Mouse (Mus musculus) forelimb bud, embryonic 11.5 days (tissue): ENCODE results near the gene Gphb5.
"Not testable (repeated sequence)": the region's sequence is repeated elsewhere in the genome, so short reads cannot be mapped to it uniquely, and the experiment has no call there.

Source experiments
- DNase-seq: peaks from one replicate; pipeline ENCODE4 v3.0.0-alpha.2; 2012; ENCODE audit warnings: low read depth, low spot score

Gene Gphb5

DNA sequence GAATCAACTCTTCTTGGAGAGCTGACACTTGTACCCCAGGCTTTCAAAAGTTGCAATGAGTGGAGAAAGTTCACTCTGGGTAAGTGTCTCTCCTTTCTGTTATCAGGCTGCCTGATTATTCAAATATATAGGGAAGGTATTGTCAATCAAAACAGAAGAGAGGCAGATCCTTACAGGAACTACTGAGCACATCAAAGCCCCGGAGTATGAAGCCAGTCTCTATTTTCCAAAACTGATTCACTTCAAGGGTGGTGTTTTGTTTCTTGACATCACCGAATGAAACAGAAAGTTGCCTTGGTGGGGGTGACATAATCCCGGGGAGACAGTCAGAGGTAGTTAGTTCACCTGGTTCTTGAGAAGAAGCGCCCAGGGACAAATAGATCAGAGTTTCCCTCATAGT, at the start of gene Gphb5:
Gene Gphb5, minus strand, starts transcription at position 101 of the 400 bp plus-strand sequence.
- no peak for DNase-seq

DNA sequence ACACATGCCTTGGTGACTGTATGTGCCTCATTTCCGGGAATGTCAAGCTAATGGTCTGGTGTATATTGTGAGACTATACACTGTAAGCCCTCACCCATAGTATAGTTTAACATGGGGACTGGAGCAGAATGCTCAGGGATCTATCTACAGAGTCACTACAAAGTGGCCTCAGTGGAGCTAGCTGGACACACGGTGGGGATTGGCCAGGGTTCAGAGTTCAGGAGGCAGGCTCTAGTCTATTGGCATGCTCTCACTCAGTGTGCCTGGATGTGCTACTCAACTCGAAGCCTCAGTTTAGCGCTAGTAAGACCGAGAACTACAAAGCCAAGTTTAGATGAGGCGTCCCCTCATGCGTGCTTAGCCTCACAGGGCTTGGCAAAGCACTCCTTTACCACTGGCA, 49.6 kb upstream of the Gphb5 start:
- DNase-seq = no peak

DNA sequence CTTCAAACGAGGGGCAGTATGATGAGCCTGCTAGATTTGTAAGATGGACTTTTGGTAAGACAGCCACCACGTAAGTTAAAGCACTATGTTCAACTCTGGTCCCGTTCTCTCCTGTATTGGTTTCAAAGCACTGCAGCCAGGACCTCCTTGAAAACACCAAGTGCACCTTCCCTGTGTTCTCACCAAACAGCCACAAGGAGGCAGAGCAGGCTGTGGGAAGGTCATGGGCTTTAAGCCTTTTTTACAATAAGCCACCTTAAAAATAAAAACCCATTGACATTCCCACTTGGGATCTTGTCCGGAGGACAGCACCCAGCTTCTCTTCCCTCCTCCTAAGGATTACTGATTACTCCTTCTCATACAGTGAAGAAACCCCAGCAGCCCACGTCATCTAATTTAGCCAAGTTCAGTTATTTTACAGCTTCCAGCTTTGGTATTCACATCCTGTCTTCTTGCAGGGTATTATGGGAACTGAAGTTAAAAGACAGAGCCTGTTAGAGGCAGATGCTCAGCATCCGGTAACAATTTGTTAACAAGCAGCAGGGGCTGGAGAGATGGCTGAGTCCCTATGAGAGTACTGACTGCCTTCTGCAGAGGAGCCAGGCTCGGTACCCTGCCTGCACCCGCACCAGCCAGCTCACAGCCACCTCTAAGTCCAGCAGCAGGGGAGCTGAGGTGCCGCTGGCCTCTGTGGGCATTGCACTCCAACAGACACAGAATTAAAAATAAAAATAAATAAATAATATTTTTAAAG, 47.6 kb upstream of the Gphb5 start:
- peak; percentile 23 for DNase-seq

DNA sequence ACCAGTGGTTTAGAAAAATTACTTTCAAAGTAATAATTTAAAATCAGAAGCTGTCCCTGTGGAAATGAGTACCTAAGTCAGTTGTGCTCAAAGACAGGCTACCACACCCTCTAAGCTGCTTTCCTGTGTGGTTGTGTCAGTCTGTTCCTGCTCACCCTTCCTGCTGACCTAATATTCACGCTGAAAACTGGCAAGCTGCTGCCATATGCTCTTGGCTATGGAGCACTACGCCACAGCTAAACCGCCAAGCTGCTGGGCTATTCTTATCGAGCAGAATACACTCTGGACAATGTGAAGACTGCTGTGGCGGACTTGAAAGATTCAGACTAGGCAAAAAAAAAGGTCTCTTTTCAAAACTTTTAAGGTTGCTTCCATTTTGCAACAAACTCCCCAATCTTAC, 44.0 kb upstream of the Gphb5 start:
- no peak for DNase-seq

DNA sequence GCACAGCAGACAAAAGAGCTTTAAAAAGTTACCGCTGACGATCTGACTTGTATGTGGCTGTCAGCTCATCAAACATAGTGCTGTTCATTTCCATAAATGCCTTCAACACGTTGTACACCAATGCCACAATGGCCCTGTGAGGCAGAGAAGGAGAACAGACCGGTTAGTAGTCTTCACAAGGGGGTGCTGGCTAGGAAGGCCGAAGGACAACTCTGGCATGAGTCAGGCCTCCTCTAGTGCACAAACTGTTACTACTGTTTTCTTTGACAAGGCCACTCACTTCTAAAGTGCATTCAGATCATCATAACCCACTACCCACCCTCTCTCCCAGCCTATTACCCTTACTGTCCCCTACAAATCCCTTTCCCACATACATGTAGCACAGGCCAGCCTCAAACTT, 43.1 kb upstream of the Gphb5 start:
- no peak for DNase-seq

DNA sequence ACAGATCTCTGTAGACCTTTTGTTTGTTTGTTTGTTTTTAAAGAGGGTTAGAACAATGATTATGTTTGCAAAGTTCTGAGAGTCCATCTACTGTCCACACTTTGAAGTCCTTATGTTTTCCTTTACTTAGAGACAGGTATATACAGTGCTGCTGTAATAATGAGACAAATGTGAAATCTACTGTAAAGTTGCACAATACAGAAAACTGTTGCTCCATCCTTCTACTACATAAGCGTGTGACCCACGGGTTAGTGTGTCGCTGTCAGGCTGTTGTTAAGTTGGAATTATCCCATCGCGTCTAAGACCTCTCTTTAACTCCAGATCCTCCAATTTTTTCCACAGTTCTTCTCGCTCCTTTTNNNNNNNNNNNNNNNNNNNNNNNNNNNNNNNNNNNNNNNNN, 36.9 kb upstream of the Gphb5 start:
- no peak for DNase-seq

DNA sequence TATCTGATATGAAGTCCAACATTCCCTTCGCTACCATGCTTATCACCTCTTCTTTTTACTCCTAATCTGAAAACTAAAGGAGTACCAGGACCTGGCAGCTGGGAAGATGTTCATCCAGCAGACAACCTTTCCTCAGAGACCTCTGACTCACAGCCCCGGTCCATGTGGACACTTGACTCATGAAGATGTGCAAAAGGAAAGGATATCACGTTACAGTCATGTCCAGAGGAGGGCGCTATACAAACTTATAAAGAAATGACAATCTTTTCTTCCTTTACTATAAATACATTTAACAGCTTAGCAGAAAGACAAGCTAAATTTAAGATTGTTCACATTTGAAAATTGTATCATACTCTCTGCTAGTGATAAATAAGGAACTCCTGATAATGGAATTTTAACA, 36.4 kb upstream of the Gphb5 start:
- DNase-seq = no peak

DNA sequence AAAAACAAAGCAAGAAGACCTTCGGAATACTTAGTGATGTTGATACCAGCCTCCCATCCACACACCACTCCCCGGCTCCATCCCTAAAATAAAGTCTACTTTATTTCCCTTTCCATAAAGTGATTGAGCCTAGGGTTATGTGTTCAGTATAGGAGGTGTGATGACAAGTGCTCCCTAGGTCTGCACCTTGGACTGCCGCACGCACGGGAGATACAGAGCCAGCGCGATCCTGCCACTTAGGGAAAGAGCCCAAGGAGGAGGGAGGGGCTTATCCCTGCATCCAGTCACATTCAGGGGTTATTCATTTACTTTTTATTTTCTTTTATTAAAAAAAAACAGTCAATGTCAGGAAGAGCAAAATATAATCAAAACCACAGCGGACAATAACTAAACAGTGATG, 34.0 kb upstream of the Gphb5 start:
- DNase-seq = no peak

DNA sequence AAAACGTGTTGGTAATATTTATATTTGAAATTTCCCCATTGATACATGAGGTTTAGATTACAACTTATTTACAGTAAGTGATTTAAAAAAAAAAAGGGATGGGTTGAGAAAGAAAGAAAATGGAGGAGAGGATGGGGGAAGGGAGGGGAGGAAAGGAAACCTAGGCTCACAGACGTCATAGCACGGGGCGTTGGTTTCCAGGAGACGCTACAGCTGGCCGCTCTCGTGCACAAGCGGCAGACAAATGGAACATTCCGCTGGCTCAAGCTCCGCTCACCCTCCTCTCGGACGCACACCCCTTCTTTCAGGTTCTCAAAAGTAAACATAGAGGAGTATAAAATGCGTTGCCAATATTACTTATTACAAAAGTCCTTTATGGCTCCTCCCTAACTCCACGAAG, 33.4 kb upstream of the Gphb5 start:
- DNase-seq = no peak

DNA sequence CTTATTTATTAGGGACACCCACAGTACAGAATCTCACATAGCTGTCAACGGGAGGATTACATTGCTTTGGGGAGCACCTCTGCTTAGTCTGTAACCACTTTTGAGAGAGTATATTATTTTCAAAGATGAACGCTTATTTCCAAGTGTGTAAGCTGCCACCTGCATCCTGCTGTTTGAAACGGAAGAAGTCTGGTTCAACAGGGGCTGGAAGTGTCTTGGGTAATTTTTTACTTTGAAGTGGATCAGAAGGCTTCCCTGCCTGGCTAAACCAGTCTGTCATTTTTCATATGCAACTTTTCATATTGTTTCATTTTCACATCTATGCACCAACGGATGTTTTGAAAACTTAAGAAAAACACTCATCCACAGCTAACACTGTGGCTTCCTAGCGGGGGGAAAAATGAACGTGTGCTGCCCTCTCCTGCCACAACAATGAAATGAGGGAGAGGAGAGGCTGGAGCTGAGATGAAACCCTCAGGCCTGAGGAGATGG, 32.9 kb upstream of the Gphb5 start:
- no peak for DNase-seq

DNA sequence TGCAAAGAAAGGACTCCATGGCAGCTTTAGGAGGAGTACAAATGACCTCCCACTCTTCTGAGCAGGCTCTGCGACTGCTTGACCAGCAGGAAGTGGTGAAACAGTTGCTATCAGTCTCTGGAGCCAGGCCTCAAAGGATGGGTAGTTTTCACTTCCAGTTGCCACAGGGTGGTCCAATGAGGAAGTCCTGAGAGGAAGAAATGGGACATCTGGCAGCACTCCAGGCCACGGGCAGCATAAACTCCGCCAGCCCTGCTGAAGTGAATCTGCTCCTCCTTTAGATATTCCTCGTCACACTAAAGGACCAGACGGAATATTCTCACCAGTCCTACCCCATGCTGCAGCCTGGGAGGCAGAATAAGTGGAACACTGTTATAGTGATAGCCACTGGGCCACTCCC, 32.3 kb upstream of the Gphb5 start:
- DNase-seq = no peak

DNA sequence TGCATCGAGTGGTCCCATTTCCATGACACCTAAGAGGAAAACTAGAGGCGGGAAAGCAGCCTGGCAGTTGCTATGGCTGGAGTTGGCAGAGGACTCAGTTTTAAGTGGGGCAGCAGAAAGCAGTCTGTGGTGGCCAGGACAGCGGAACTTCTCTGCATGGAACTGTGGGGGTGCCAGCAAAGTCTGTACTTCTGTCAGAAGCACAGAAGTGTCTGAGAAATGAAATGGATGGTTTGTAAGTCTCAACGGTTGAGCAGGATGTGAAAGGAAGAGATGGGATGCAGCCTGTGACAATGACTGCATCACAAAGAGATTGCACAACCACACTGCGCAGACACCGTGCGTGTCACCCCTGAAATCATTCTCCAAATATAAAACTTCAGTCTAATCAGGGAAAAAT, 29.7 kb upstream of the Gphb5 start:
- DNase-seq = no peak

DNA sequence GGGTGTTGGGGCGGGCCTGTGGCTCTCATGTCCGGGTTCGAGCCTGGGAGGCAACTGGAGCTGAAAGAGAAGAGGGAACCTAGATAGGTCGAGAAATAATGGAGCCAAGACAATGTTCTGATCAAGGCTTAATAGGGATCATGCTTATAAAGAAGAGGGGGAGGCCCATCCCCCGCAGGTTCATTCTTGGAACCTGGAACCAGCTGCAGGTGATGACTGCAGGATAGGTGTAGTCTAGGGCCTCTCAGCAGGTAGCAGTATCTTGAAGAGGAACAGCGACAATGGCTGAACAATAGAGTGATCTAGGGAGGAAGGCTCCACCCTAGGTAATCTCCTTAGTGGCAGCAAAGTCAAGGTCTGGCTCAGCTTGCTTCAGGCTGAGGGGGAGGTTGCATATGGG, 15.8 kb upstream of the Gphb5 start:
- not testable (repeated sequence) for DNase-seq

DNA sequence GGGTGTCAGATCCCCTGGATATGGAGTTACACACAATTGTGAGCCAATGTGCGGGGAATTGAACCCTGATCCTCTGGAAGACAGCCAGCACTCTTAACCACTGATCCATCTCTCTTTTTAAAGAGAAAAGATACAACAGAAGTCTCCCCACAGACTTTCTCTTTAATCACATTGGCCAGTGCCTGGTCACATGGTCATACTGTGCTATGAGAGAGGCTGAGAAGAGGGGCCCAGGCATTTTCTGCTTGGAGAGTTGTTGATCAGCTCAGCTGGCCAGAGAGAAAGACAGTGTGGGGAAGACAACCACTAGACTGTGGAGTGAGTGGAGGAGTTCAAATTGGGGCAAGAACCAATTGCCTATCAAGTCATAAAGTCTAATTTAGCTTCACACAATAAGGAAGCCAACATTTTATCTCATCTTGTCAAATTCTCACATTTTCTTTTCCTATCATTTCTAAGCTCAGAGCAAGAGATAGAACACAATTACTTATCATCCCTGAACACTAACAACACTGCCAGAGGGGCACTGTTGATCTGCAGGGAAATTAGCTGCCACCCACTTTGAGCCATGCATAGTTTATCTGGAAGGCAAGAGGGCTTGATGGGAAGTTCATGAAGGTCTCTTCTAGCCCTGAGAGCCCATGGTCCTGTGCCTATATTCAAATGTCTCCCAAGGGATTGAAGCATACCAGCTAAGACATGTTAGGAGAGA, 13.3 kb upstream of the Gphb5 start:
- no peak for DNase-seq

DNA sequence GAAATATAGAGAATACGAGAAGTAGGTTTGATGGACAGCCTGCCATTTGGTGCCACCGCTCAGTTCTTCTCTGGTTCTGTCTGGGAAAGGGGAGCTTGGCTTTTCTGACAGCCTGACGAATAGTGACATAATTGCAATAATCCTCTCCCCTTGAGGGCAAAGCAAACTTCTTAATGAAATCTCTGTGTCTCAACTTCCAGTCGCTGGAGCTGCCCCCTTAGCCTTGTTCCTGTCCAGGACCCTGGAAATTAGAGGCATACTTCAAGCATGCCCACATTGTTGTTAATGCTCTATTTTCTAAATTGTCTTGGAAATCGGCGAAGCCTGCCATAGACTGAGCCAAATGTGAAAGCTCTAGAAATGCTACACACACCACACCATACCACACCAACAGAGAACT, 12.1 kb upstream of the Gphb5 start:
- no peak for DNase-seq

DNA sequence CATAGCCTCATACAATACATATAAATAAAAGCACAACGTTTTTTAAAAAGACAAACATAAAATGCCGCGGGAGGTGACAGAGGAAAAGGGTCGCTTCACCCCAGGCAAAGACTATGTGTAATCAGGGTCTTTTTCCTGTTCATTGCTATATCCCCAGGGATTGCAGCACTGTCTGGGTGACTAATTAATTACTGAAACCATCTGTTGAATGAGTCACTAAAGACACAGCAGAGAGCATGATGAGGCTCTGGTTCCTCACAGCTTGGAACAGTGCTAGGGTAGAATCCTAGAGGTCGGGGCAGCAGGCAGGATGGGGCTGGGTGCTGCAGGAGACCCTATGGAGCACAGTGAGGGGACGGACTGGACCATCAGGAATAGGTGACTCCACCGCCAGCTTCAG, 9.3 kb upstream of the Gphb5 start:
- no peak for DNase-seq

DNA sequence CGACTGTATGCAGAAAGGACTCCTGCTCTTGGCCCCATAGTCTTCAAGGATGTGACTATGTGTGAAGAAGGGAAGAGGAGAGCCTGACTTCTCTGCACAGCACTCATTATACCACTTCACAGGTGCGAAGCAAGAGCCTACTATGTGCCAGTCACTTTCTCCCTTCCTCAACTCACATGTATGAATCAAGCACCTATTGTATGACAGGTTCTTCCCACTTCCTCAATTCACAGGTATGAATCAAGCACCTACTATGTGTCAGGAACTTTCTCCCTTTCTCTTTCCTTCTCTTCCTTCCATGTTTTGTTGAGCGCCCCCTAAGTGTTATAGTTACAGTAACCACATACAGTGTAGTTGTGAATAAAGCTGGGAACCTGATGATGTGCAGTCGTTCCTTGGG, 8.2 kb upstream of the Gphb5 start:
- no peak for DNase-seq

DNA sequence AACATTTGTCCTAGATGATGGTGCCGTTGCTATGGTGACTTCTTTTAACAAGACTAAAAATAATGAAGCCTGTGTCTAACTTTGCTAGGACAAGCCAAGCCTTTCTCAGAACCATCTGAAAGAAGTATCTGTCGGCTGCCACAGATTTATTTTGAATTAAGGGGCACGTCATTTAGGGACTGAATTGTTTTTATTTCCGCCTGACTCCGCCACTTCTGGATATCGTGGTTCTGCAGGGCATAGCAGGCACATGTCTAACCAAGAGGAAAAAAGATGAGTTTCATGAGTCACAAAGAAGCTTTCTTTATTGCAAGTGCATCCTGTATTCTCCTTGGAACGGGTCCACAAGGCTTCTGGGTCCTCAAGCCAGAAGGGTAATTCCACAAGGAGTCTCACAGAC, 7.8 kb upstream of the Gphb5 start:
- no peak for DNase-seq

DNA sequence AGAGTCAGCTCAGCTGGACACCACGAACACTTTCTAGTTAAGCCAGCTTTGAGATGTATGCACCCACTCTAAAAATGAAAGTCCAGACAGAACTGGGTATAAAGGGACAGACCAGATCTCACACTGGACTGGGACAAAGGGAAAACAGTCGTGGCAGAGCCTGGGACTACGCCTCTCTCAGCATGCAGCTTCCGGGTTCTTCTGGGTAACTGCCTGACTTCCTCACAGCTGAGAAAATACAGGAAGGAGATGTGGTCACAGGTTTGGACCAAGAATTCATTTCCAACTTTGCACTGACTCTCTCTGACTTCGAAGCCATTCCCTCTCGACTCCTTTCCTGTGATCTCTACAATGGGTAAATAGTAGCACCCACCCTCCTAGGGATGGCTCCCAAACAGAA, 1.6 kb downstream of the Gphb5 start:
- no peak for DNase-seq

DNA sequence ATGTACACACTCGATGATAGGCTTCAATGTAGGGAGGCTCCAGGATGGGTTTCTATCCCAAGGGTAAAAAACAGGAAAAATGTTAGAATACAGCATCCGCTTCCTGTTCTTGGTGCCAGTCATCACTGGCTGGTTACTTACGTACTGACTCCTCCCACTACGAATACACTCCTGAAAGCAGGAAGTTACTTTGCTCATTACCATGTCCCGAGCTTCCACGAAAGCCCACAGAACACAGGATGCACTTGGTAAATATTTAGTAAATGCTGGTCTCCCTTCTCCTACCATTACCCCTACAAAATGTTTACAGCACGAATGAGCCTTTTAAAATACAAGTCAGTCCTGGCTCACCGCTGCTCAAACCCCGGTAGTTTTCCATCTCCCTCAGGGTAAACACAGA, 3.6 kb downstream of the Gphb5 start:
- no peak for DNase-seq

DNA sequence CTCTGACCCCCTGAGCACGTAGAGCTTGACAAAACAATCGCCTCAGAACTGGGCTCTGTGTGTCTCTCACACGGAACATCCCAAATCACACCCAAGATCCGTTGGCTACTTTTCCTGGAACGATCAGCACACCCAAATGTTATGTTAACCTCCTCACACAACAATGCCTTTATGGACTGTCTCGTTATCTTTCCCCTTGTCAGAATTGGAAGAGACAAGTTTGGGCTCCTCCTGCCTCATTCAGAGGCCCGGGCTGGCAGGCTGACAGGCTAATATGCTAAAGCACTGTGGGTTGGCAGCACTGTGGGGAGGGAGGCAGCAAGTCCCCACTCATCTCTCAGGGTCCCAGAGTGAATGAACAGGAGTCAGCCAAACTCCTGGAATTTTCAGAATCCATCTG, 19.5 kb downstream of the Gphb5 start:
- no peak for DNase-seq

DNA sequence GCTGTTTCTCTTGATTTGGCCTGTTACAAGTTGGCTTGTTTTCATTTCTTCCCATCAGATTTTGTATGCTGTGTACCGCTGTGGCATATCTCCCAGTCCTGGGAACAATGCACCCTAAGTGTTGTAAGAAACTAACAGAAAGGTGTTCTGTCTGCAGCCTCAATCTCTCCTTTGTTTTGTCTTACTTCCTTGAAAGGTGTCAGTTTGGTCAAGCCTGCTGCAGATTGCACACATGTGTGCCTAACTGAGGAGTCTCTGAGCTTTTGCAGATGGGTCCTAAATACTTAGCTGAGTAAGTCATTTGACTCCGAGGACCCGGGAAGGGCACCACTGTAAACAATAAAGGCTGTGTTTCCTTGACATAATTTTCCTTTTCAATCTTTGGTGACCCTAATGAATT, 20.0 kb downstream of the Gphb5 start:
- DNase-seq = peak; percentile 57

DNA sequence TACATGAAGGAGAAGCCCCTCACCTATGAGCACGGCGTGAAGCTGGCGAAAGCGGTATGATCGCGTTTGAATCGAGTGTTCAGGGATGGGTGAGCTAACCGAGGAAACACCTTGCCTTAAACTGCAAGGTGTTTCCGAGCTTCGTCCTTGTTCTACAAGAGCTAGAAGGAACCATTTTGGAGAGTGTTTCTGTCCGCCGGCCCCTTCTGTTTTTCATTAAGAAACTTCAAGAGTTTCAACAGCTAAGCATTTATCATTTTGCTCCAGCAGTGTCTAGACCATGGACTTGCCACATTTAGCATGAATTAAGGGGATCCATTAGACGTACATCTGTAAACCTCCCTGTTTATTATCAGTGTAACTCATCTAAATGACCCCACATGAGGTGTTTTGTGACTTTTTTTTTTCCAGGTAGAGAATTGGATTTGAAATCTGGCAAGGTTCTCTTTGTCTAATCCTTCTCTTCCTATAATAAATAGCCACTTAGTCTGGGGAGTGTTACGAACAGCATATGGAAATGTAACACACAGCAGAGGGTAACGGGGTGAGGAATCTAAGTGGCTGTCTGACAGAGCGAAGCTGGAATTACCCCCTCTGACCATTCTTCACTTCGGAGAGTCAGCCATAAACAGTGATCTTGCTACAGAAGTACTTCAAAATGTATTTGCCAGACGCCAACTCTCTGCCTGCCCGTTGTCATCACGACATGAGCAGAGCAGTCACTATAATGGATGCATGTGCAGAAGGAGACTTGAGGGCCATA, 22.4 kb downstream of the Gphb5 start:
- DNase-seq = peak; percentile 55
